Mouse (Mus musculus) CD4-positive, CD25-positive, alpha-beta regulatory T cell, adult 4 months (primary cell): Measurements from ENCODE around the gene Slc31a2. TPM values are rescaled to one million over a fixed set of nuclear protein-coding genes. Genes with fewer than 3 reads are reported as not detected.
"Not testable (repeated sequence)": the region's sequence is repeated elsewhere in the genome, so short reads cannot be mapped to it uniquely, and the experiment has no call there.

Source experiments
- ATAC-seq: one replicate; pipeline ENCODE4 v1.8.0; 2017
- polyA plus RNA-seq, 2 experiments: library from polyadenylated mRNA; unstranded; fragments of 100-300 nt; shearing (Covaris generic); gene quantifications; one replicate each; pipeline ENCODE4 v1.2.1; 2017

Gene Slc31a2
- polyA plus RNA-seq: 10 to 100 TPM; 11.1 to 16.4 TPM

DNA sequence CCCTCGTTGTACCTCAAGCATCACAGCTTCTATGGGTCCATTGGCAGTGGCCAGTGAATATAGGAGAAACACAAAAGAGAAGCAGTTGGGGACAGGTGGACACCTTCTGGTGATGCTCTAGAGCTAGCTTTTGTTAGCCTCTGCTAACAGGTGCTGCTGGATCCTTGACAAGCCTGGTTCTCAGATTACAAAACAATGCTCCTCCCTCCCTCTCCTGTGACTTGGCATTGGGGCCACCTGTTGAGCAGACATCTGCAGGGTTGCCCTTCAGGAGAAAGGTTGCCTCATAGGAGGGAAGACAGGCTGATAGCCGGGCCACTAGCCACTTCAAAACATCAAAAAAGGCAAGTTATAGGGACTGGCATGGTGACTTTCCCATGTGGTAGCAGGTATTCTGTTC lies at the start of gene Slc31a2:
Gene Slc31a2, plus strand, starts transcription at position 287 of the 400 bp plus-strand sequence.
- no peak for ATAC-seq

DNA sequence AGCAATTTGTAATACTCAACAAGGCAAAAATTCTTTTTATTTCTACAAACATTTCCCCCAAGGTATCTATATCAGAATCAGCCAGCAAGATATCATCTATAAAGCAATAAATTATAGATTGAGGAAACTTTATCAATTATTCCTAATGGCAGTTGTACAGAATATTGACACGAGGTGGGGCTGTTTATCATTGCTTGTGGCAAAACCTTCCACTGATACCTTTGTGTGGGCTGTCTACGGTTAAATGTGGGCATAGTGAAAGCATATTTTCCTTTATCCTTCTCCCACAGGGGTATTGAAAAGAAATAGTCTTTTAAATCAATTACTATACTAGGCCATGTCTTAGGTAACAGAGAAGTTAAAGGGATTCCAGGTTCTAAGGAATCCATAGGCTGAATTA lies 48.9 kb upstream of the Slc31a2 start:
- no peak for ATAC-seq

- no peak for ATAC-seq
These were observed 34.0 kb upstream of the Slc31a2 start for GRCm38 (mm10) chr4:62228391-62228790.

DNA sequence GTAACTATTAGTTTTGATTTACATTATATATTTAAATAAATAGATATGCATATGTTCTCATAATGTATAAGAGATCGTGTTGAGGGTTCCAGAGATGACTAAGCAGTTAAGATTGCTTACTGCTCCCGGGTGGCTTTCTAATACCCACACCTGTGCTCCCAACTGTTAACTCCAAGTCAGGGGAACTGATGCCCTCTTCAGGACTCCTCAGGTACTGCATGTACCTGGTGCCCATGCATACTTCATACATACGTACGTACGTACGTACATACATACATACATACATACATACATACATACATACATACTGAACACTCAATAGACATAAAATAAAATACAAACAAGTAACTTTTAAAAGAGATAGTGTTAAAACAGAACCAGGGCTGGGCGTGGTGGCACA lies 32.9 kb upstream of the Slc31a2 start:
- no peak for ATAC-seq

- ATAC-seq: no peak
These were observed 32.2 kb upstream of the Slc31a2 start for GRCm38 (mm10) chr4:62230153-62230552.

DNA sequence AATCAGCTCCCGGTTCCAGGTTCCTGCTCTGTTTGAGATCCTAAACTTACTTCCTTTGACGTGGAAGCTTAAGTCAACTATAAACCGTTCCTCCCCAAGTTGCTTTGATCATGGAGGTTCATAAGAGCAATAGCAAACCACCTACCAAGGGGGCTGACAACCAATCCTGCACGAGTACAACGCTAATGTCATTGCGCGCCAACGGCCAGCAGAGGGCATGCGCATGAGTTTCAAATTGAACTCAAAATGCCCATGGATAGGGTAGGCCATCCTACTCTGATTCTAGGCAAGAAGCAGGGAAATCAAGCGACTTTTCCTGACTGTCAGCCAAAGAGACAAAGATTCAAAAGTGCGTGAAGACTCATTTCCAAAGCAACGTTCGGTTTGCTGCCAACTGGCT lies 31.6 kb upstream of the Slc31a2 start, which contains the start of gene Zfp37:
Gene Zfp37, minus strand, starts transcription at position 279 of the 400 bp plus-strand sequence.
- ATAC-seq: no peak

DNA sequence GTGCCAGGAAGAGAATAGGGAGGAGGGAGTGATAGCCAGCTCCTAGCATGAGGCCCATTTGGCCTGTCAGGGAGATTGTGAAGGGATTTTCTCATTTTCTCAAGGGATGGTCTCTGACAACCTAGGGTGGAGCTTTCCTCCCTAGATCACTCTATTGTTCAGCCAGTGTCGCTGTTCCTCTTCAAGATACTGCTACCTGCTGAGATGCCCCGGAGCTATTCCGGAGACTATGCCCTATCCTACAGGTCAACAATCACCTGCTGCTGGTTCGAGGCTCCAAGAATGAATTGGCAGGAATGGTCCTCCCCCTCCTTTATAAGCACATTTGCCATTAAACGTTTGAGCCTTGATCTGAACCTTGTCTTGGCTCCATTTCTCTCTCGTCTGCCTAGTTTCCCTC lies 21.8 kb upstream of the Slc31a2 start:
- ATAC-seq: no peak

GRCm38 (mm10) chr4:62248328-62248727 lies 14.0 kb upstream of the Slc31a2 start:
- ATAC-seq: no peak

DNA sequence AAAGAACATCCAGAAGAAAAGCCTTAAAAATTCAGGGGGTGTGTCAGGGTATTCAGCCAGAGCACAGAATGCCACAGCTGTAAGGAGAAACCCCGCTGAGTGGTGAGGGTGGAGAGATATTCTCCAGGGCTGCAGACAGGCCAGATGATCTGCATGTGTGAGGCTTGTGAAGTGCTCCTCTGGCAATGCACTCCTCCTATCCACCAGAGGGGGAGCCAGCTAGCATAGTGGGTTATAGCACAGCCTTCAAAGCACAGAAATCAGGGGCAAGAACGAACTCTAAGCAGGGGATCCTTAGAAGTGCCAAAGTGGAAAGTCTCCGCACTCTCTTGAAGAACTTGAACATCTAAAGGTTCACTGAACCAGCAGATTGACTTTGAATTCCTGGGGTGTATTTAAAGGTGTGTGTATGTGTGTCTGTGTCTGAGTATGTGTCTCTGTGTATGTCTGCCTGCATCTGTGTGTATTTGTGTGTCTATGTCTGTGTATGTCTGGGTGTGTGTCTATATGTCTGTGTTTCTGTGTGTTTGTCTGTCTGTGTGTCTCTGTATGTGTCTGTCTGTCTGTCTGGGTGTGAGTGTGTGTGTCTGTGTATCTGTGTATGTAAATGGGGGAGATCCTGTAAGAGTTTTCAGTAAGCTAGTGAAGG lies 11.3 kb upstream of the Slc31a2 start:
- no peak for ATAC-seq

DNA sequence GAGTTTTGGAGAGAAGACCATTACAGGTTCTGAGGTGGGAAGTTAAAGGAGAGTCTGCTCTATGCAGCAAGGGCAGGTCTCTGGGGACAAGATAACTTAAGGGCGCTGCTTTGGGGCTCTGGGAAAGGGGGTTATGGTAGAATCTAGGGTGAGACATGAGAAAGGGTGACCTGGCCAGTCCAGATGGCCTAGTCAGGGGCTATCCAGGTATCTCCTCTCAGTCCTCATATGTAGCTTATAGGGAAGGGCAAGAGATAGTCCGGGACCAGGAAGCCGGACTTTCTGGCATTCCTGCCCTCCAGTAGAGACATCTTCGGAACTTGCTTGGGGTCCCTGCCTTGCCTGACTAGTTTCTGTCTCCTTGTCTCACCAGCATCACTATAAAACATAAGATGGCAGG lies 10.6 kb upstream of the Slc31a2 start:
- no peak for ATAC-seq

- no peak for ATAC-seq
These were observed 7.8 kb upstream of the Slc31a2 start for GRCm38 (mm10) chr4:62254551-62254950.

DNA sequence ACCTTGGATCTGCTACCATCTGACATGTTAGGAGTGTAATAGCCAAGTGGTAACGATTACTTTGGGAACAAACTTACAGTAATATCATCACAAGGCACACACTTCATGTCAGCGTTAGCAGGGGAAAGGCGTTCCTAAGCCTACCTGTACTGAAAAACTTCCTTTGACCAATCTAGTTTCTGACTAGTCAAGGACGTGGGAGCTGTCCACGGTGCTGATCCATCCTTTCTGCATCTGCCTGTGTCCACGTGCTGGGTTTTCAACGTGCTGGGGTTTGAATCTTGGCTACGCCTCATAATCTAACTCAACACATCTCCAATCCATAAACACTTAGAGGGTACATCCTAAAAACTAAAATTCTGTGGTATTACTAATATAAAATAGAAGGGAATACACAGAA lies 5.4 kb upstream of the Slc31a2 start:
- no peak for ATAC-seq

DNA sequence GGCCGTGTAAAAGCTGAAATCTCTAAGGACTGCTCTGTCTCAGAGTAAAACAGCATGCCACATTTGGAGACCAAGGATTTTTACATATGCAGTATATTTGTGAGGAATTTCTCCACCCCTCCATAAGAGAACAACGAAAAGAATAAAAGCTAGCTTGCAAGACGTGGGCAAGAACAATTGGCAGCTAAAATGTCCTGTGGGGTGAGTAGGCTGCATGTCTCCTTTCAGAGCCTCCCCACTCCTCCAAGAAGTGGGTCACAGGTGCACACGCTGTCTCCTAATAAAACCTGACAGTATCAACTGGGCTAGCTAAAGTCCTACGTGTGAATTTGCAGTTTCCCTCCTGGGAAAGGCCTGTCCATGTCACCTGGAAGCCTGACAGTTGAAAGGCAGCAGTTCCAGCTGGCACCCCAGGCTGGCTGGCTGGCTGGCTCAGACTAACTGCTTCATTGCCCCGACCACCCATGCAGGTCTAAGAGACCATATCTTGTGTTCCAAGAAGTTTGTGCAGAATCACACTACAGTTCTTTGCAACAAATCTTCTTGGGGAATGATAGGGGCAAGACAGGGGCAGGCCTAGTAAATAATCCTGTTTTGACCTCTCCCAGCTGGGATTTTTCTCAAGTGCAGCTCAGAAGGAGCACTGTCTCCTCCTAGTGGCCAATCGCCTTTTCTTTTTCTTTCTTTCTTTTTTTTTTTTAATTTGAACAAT lies 927 bp downstream of the Slc31a2 start:
- ATAC-seq: no peak

- no peak for ATAC-seq
These were observed 2.9 kb downstream of the Slc31a2 start for GRCm38 (mm10) chr4:62265154-62265836.

GRCm38 (mm10) chr4:62266016-62266415 lies 3.7 kb downstream of the Slc31a2 start:
- ATAC-seq: not testable (repeated sequence)

GRCm38 (mm10) chr4:62267101-62267500 lies 4.7 kb downstream of the Slc31a2 start:
- ATAC-seq: no peak

DNA sequence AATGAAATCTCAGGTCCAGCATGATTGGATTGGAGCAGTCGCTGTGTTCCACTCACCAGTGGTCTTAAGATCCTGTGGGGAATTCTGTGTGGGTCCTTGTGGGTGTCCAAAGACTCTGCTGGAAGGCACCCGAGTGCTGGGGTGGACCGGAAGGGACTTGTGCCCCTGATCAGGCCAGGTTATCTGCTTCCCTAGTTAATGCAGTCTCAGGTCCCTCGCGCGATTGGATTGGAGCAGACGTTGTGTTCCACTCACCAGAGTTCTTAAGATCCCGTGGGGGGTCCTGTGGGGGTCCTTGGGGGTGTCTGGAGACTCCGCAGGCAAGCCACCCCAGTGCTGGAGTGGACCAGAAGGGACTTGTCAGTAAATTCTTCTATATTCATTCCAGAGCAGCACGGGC lies 10.3 kb downstream of the Slc31a2 start:
- ATAC-seq: no peak

DNA sequence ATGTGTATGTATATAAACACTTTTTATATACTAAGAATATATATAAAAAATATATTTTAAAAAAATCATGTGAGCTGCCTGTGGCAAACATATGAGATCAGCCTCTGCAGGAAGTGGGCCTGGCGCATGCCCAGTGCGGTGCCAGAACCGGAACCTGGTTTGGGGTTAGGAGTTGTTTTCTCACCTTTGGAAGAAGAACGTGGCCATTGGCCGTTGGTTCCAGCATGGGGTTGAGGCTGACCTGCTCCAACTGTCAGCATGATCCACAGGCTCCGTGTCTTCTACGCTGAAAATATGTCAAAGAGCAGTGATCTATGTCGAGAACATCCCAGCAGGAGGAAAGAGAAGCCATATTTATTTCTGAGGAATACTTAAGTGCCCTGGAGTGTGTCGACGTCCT lies 11.6 kb downstream of the Slc31a2 start:
- ATAC-seq: no peak

DNA sequence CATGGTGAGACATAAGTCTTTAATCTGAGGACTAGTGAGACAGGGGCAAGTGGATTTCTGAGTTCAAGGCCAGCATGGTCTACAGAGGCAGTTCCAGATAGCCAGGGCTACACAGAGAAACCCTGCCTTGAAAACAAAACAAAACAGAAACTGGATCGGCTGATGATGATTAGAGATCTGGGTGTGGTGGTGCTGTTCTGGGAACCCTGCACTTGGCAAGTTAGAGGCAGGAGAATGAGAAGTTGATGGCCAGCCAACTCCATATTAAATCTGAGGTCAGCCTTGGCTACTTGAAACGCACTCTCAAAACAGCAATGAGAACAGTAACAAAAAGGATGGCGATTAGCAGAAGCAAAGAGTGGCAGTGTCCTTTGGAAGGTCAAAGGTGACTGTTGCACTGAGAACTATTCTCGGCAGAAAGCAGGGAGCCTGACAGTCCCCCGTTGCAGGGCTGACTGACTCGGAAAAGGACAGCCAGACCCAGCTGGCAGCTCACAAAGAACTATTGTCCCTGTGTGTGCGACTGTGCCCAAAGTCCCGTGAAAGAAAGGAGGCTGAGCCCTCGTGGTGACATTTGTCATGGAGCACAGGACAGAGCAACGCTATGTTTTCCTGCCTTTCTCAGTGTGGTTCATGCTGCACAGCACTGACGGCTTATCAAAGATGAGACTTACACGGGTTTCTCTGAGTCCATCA lies 12.6 kb downstream of the Slc31a2 start:
- no peak for ATAC-seq

GRCm38 (mm10) chr4:62276642-62277041 lies 14.3 kb downstream of the Slc31a2 start:
- ATAC-seq: no peak

DNA sequence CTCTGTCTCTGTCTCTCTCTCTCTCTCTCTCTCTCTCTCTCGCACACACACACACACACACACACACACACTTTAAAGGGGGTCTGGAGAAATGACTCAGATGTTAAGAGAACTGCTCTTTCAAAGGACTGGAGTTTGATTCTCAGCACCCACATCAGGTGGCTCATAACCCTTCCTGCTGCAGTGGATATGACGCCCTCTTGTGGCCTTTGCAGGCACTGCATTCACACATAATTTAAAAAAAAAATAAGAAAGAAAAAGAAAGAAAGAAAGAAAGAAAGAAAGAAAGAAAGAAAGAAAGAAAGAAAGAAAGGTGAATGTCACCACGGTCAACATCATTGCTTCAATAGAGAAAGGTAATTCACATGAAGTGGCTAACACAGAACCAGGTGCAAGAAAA lies 14.9 kb downstream of the Slc31a2 start:
- no peak for ATAC-seq

GRCm38 (mm10) chr4:62278081-62278480 lies 15.7 kb downstream of the Slc31a2 start:
- ATAC-seq: no peak

DNA sequence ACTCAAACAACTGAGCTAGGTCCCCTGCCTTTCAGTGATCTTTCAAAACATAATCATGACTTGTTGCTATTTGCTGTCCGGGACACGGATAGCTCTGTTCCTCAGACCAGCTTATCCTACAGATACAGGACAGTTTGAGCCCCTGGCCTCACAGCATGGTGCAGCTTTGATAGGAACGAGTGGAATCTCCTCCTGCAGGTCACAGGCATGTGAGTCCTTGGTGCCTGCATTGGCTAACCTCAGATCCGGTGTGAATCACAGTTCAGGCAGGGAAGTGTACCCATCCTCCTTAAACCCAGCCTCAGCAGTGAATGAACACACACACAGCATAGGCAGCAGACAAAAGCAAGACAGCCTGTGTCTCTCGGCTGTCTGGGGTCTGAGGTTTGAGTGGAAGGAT lies 19.0 kb downstream of the Slc31a2 start:
- no peak for ATAC-seq
